In the genomic region with DNA sequence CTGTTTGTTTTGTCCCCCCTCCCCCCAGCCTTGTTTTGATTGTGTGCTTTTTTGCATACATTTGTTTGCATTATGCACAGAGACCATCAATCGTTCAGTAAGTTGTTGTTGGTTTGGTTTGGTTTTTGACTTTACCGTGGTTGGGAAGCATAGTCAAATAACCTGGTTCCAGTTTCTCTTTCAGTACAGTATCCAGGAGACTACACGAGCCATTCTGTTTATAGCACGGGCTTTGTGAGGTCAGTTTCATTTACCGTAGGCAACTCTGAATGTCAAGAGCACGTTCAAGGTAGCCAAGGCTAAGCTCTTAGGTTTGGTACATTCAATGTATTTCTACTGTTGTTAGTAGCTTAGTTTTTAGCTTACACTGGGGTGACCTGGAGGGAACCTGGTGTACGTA, we compare ENCODE assay signal across 24 mouse cellular contexts.
DNase-seq lines count a peak whose midpoint lies in the region; ATAC-seq and TF ChIP-seq lines count a peak whose summit lies in the region.
"Had no signal": no experiment of that assay in that cellular context is flagged by ENCODE, and none has a peak within 500 bp of the region (broad histone marks: within the 10 kb centered on the region; RNA-seq: fewer than 3 reads in every experiment).

No protein-coding gene starts in this region.

- DNase-seq in gastrocnemius, adult 2 months, result no peak
- no peak for DNase-seq in gastrocnemius, adult 8-10 months (ENCODE audit: low spot score in 2 of 2)
- DNase-seq in liver, result no peak
- no peak for DNase-seq in forebrain, embryonic 11.5 days (ENCODE audit: low spot score)
- DNase-seq: adrenal gland, postnatal 10 days; adrenal gland, postnatal 36 days; cerebellum, adult 18-20 months; cerebellum, adult 9-10 months; cerebellum, postnatal 14 days; forebrain, postnatal 0 days; gastrocnemius, postnatal 10 days; gastrocnemius, postnatal 36 days; heart, adult 2 months; heart, postnatal 14 days; heart, postnatal 4 days had no signal

- no peak overlapping the region for H3K9ac ChIP-seq in liver, embryonic 15.5 days
- H3K9ac ChIP-seq in forebrain, embryonic 11.5 days (ENCODE audit: low read length), result no peak overlapping the region
- H3K9ac ChIP-seq: forebrain, postnatal 0 days; heart, embryonic 13.5 days; hindbrain, embryonic 15.5 days had no signal

- no peak overlapping the region; the same call in 1 of the 2 replicates for H3K4me2 ChIP-seq in liver, embryonic 15.5 days
- no peak overlapping the region for H3K4me2 ChIP-seq in forebrain, embryonic 11.5 days (ENCODE audit: low read depth, low read length, severe bottlenecking)
- H3K4me2 ChIP-seq: heart, embryonic 13.5 days; hindbrain, embryonic 15.5 days had no signal

- intact Hi-C loops in gastrocnemius, adult 2 months (cut with DNase I), result loop anchor here (2.0 kb wide), 1 partner anchor 19 kb away; no protein-coding TSS in a partner anchor

- TF ChIP-seq CTCF in gastrocnemius, adult 2 months (IDR thresholded peaks at IDR 0.05), result no peak
- TF ChIP-seq CTCF in small intestine, adult 2 months (IDR thresholded peaks at IDR 0.05; ENCODE audit: extremely low read depth, insufficient read length, insufficient replicate concordance, low read depth, low read length), result no peak

- no peaks in the 10 kb centered on the region for H3K9me3 ChIP-seq in liver, embryonic 15.5 days (replicated peaks)
- H3K9me3 ChIP-seq in forebrain, embryonic 11.5 days (ENCODE audit: control insufficient read depth, low read length), result no peaks in the 10 kb centered on the region
- H3K9me3 ChIP-seq: forebrain, embryonic 10.5 days; G1E; heart, embryonic 10.5 days; heart, embryonic 13.5 days; hindbrain, embryonic 15.5 days had no signal

- peak overlapping the region; percentile 74 for H3K27ac ChIP-seq in gastrocnemius, adult 2 months
- peak overlapping the region; percentile 24 for H3K27ac ChIP-seq in liver, embryonic 15.5 days (replicated peaks)
- H3K27ac ChIP-seq in small intestine, adult 2 months (ENCODE audit: insufficient read depth, low read depth, low read length), result peak overlapping the region; percentile 13; the same call in 1 of the 2 replicates
- H3K27ac ChIP-seq in forebrain, embryonic 11.5 days (ENCODE audit: low read depth, low read length), result no peak overlapping the region
- H3K27ac ChIP-seq: forebrain, embryonic 10.5 days; heart, adult 2 months; heart, embryonic 13.5 days; hindbrain, embryonic 15.5 days had no signal

- no peak for ATAC-seq in liver, embryonic 15.5 days (ENCODE audit: insufficient read depth)
- no peak for ATAC-seq in forebrain, embryonic 11.5 days (replicated peaks; ENCODE audit: low FRiP score)
- ATAC-seq: forebrain, embryonic 14.5 days; forebrain, postnatal 0 days; Patski had no signal

- H3K4me1 ChIP-seq in liver, embryonic 15.5 days (replicated peaks), result peaks cover 71% of the 10 kb centered on the region
- H3K4me1 ChIP-seq in small intestine, adult 2 months (ENCODE audit: control insufficient read depth, insufficient read depth, insufficient read length, low read length), result peaks cover 10% of the 10 kb centered on the region
- H3K4me1 ChIP-seq in forebrain, embryonic 11.5 days (replicated peaks; ENCODE audit: control insufficient read depth, insufficient read depth, low read length), result peaks cover 8% of the 10 kb centered on the region

- H3K4me3 ChIP-seq in gastrocnemius, adult 2 months, result peak overlapping the region; percentile 47
- H3K4me3 ChIP-seq in liver, embryonic 15.5 days (replicated peaks), result no peak overlapping the region
- H3K4me3 ChIP-seq in small intestine, adult 2 months (ENCODE audit: low read depth, low read length), result no peak overlapping the region
- H3K4me3 ChIP-seq in forebrain, embryonic 11.5 days (ENCODE audit: low read depth, low read length), result no peak overlapping the region
- H3K4me3 ChIP-seq: forebrain, embryonic 10.5 days; heart, adult 2 months; heart, embryonic 10.5 days; heart, embryonic 13.5 days; hindbrain, embryonic 15.5 days had no signal

- 68% methylated on average over 7 of the region's 7 CpGs for WGBS in liver, embryonic 15.5 days (ENCODE audit: insufficient replicate concordance)
- 66% methylated on average over 7 of the region's 7 CpGs for WGBS in small intestine, adult 2 months
- WGBS in forebrain, embryonic 11.5 days, result 94% methylated on average over 7 of the region's 7 CpGs

- TF ChIP-seq POLR2A in small intestine, adult 2 months (IDR thresholded peaks at IDR 0.05; ENCODE audit: low read depth, low read length), result no peak

- H3K36me3 ChIP-seq in liver, embryonic 15.5 days (replicated peaks), result no peaks in the 10 kb centered on the region
- no peaks in the 10 kb centered on the region for H3K36me3 ChIP-seq in small intestine, adult 2 months (ENCODE audit: control insufficient read depth, insufficient read depth, low read length)
- no peaks in the 10 kb centered on the region for H3K36me3 ChIP-seq in forebrain, embryonic 11.5 days (ENCODE audit: control insufficient read depth, insufficient read depth, low read length)
- H3K36me3 ChIP-seq: forebrain, embryonic 10.5 days; heart, embryonic 10.5 days; heart, embryonic 13.5 days; hindbrain, embryonic 15.5 days had no signal

- H3K27me3 ChIP-seq in liver, embryonic 15.5 days, result no peaks in the 10 kb centered on the region
- no peaks in the 10 kb centered on the region for H3K27me3 ChIP-seq in small intestine, adult 2 months (ENCODE audit: control insufficient read depth, insufficient read depth, low read length)
- no peaks in the 10 kb centered on the region for H3K27me3 ChIP-seq in forebrain, embryonic 11.5 days (ENCODE audit: control insufficient read depth, insufficient read depth, low read length)
- H3K27me3 ChIP-seq: heart, embryonic 13.5 days; hindbrain, embryonic 15.5 days; Patski had no signal
